Mouse (Mus musculus) intestine, embryonic 16.5 days (tissue): ENCODE measurements around the gene Aak1. TPM values are rescaled to one million over a fixed set of nuclear protein-coding genes. Genes with fewer than 3 reads are reported as not detected.

ENCODE experiments used
- ATAC-seq: fragments of 200-750 bp; cut with Nextera tagmentation; 2 replicates; pipeline ENCODE4 v1.8.0; 2017; ENCODE audit warnings: moderate TSS enrichment, moderate library complexity
- H3K27ac ChIP-seq: fragments of 300-500 bp; sonication (generic); 2 replicates; pipeline ENCODE4 v1.5.1; 2014; ENCODE audit warnings: mild to moderate bottlenecking, low read length
- H3K27me3 ChIP-seq: fragments of 300-500 bp; sonication (generic); replicated peaks from 2 replicates; pipeline ENCODE4 v1.6.1; 2014; ENCODE audit warnings: low read length, control low read depth, mixed read lengths; ENCODE audit not compliant: control insufficient read depth, insufficient read depth
- H3K36me3 ChIP-seq: fragments of 300-500 bp; sonication (generic); 2 replicates; pipeline ENCODE4 v1.6.1; 2014; ENCODE audit warnings: low read length, control low read depth; ENCODE audit not compliant: control insufficient read depth, insufficient read depth
- H3K4me1 ChIP-seq: fragments of 300-500 bp; sonication (generic); 2 replicates; pipeline ENCODE4 v1.6.1; 2014; ENCODE audit warnings: low read length, control low read depth, mixed read lengths; ENCODE audit not compliant: control insufficient read depth, insufficient read depth
- H3K4me2 ChIP-seq: fragments of 300-500 bp; sonication (generic); 2 replicates; pipeline ENCODE4 v1.6.1; 2014; ENCODE audit warnings: low read depth, low read length, control low read depth
- H3K4me3 ChIP-seq: fragments of 300-500 bp; sonication (generic); 2 replicates; pipeline ENCODE4 v1.5.1; 2014; ENCODE audit warnings: mild to moderate bottlenecking, low read length
- H3K9ac ChIP-seq: fragments of 300-500 bp; sonication (generic); 2 replicates; pipeline ENCODE4 v1.6.1; 2014; ENCODE audit warnings: low read depth, low read length
- H3K9me3 ChIP-seq: fragments of 300-500 bp; sonication (generic); 2 replicates; pipeline ENCODE4 v1.6.1; 2016; ENCODE audit warnings: low read length, control low read depth; ENCODE audit not compliant: control insufficient read depth
- WGBS: fragments of 180-500 bp; shearing (Covaris S2); extraction: QIAGEN DNeasy Blood & Tissue Kit; methylation state at CpG from one replicate; pipeline ENCODE4 v1.1.7; 2014; 5-methylcytosine and 5-hydroxymethylcytosine counted together
- polyA plus RNA-seq: library from polyadenylated mRNA; unstranded; fragments of >200 nt; fragmentation: Nextera tagmentation; extraction: Ambion mirVana; gene quantifications from 2 replicates; pipeline ENCODE4 v1.2.1, GENCODE M21; 2015

Gene Aak1
- polyA plus RNA-seq, 1 experiment from 2014 or later = 7.0 TPM

- no peaks in the 10 kb centered on the region for H3K36me3 ChIP-seq
- H3K27ac ChIP-seq = peak overlapping the region; percentile 42
- ATAC-seq = peak; percentile 64
- no peak overlapping the region for H3K9ac ChIP-seq
- 50% methylated on average over 6 of the region's 6 CpGs for WGBS
- no peak overlapping the region for H3K4me3 ChIP-seq
- no peaks in the 10 kb centered on the region for H3K4me1 ChIP-seq
- no peaks in the 10 kb centered on the region for H3K9me3 ChIP-seq
- no peaks in the 10 kb centered on the region for H3K27me3 ChIP-seq
- H3K4me2 ChIP-seq = no peak overlapping the region
Measured at GRCm38 (mm10) chr6:86978909-86979265, 129.6 kb downstream of the Aak1 start.

- 80% methylated on average over 2 of the region's 2 CpGs for WGBS
- ATAC-seq = no peak
- Histone ChIP-seq H3K4me3 (no peak overlapping the region), H3K27ac (no peak overlapping the region), H3K9ac (no peak overlapping the region), H3K4me2 (no peak overlapping the region), H3K4me1 (no peaks in the 10 kb centered on the region), H3K27me3 (no peaks in the 10 kb centered on the region), H3K36me3 (no peaks in the 10 kb centered on the region), H3K9me3 (no peaks in the 10 kb centered on the region)
Measured at GRCm38 (mm10) chr6:86981206-86981605, 131.9 kb downstream of the Aak1 start.

GRCm38 (mm10) chr6:86985314-86986106, 136.2 kb downstream of the Aak1 start:
- Histone ChIP-seq H3K27ac (no peak overlapping the region), H3K36me3 (no peaks in the 10 kb centered on the region), H3K9ac (no peak overlapping the region), H3K4me3 (no peak overlapping the region), H3K4me1 (no peaks in the 10 kb centered on the region), H3K27me3 (no peaks in the 10 kb centered on the region), H3K4me2 (no peak overlapping the region), H3K9me3 (no peaks in the 10 kb centered on the region)
- 82% methylated on average over 8 of the region's 8 CpGs for WGBS
- no peak for ATAC-seq

- no peak for ATAC-seq
- no peaks in the 10 kb centered on the region for H3K4me1 ChIP-seq
- no peak overlapping the region for H3K9ac ChIP-seq
- H3K4me3 ChIP-seq = no peak overlapping the region
- WGBS = 83% methylated on average over 6 of the region's 6 CpGs
- no peak overlapping the region for H3K27ac ChIP-seq
- H3K9me3 ChIP-seq = no peaks in the 10 kb centered on the region
- no peaks in the 10 kb centered on the region for H3K36me3 ChIP-seq
- H3K27me3 ChIP-seq = no peaks in the 10 kb centered on the region
- H3K4me2 ChIP-seq = no peak overlapping the region
Measured at GRCm38 (mm10) chr6:86989576-86989975, 140.3 kb downstream of the Aak1 start.

GRCm38 (mm10) chr6:86991041-86991440, 141.7 kb downstream of the Aak1 start:
- no peaks in the 10 kb centered on the region for H3K9me3 ChIP-seq
- no peak for ATAC-seq
- no peak overlapping the region for H3K27ac ChIP-seq
- no peak overlapping the region for H3K4me2 ChIP-seq
- no peaks in the 10 kb centered on the region for H3K36me3 ChIP-seq
- H3K9ac ChIP-seq = no peak overlapping the region
- H3K27me3 ChIP-seq = no peaks in the 10 kb centered on the region
- H3K4me3 ChIP-seq = no peak overlapping the region
- no peaks in the 10 kb centered on the region for H3K4me1 ChIP-seq
- 90% methylated on average over 3 of the region's 3 CpGs for WGBS

GRCm38 (mm10) chr6:86992349-86992748, 143.0 kb downstream of the Aak1 start:
- no peak for ATAC-seq
- 92% methylated on average over 8 of the region's 8 CpGs for WGBS

GRCm38 (mm10) chr6:86994254-86994653, 144.9 kb downstream of the Aak1 start:
- 80% methylated on average over 4 of the region's 4 CpGs for whole genome bisulfite sequencing
- H3K27me3 ChIP-seq = no peaks in the 10 kb centered on the region

More at GRCm38 (mm10) chr6:86992349-86992748, 143.0 kb downstream of the Aak1 start:
- Histone ChIP-seq H3K4me3 (no peak overlapping the region), H3K4me2 (no peak overlapping the region), H3K27me3 (no peaks in the 10 kb centered on the region), H3K36me3 (no peaks in the 10 kb centered on the region), H3K27ac (no peak overlapping the region), H3K9me3 (no peaks in the 10 kb centered on the region), H3K9ac (no peak overlapping the region), H3K4me1 (no peaks in the 10 kb centered on the region)

GRCm38 (mm10) chr6:86996629-86997307, 147.5 kb downstream of the Aak1 start:
- no peak overlapping the region for H3K9ac ChIP-seq
- H3K4me2 ChIP-seq = no peak overlapping the region
- WGBS = 85% methylated on average over 5 of the region's 5 CpGs
- no peak for ATAC-seq
- H3K36me3 ChIP-seq = no peaks in the 10 kb centered on the region
- no peaks in the 10 kb centered on the region for H3K4me1 ChIP-seq
- H3K4me3 ChIP-seq = no peak overlapping the region
- no peaks in the 10 kb centered on the region for H3K9me3 ChIP-seq
- no peak overlapping the region for H3K27ac ChIP-seq
- H3K27me3 ChIP-seq = no peaks in the 10 kb centered on the region

More at GRCm38 (mm10) chr6:86994254-86994653, 144.9 kb downstream of the Aak1 start:
- no peak overlapping the region for H3K27ac ChIP-seq
- H3K4me2 ChIP-seq = no peak overlapping the region
- H3K36me3 ChIP-seq = no peaks in the 10 kb centered on the region
- H3K4me3 ChIP-seq = no peak overlapping the region
- H3K9me3 ChIP-seq = no peaks in the 10 kb centered on the region
- H3K9ac ChIP-seq = no peak overlapping the region
- no peaks in the 10 kb centered on the region for H3K4me1 ChIP-seq
- no peak for ATAC-seq

- 95% methylated on average over 6 of the region's 6 CpGs for WGBS
Measured at GRCm38 (mm10) chr6:86997360-86997759, 148.0 kb downstream of the Aak1 start.

More at GRCm38 (mm10) chr6:86997360-86997759, 148.0 kb downstream of the Aak1 start:
- no peak for ATAC-seq
- Histone ChIP-seq H3K9me3 (no peaks in the 10 kb centered on the region), H3K9ac (no peak overlapping the region), H3K4me1 (no peaks in the 10 kb centered on the region; the same call in 1 of the 2 replicates), H3K27me3 (no peaks in the 10 kb centered on the region), H3K27ac (no peak overlapping the region), H3K4me2 (no peak overlapping the region), H3K4me3 (no peak overlapping the region), H3K36me3 (no peaks in the 10 kb centered on the region)
